Mouse (Mus musculus) hematopoietic stem cell, adult 5-6 weeks (primary cell): ENCODE measurements around the gene Plekho2. TPM values are rescaled to one million over a fixed set of nuclear protein-coding genes. Genes with fewer than 3 reads are reported as not detected.
A peak's percentile ranks its signal among the peaks of the same experiment; 100 is the strongest.

ENCODE experiments used
- ATAC-seq, 2 experiments: fragments of 125-278 bp in 1 of 2; replicated peaks in 1 of 2; 2 replicates each; pipeline ENCODE4 v1.8.0; 2016 to 2017; ENCODE audit warnings: inconsistent platforms in 2 of 2, mild to moderate bottlenecking in 2 of 2, moderate number of reproducible peaks in 2 of 2, low read depth in 1 of 2, moderate TSS enrichment in 1 of 2; ENCODE audit not compliant: low FRiP score in 2 of 2, poor library complexity in 2 of 2, severe bottlenecking in 2 of 2, insufficient read depth in 1 of 2, low TSS enrichment in 1 of 2
- total RNA-seq: library from RNA; stranded (forward); fragments of 172-1452, 232-1000 nt; gene quantifications from 2 replicates; pipeline ENCODE4 v1.2.3, GENCODE M21; 2017

Gene Plekho2
- total RNA-seq, result 41.1 and 42.4 TPM in 2 replicates

DNA sequence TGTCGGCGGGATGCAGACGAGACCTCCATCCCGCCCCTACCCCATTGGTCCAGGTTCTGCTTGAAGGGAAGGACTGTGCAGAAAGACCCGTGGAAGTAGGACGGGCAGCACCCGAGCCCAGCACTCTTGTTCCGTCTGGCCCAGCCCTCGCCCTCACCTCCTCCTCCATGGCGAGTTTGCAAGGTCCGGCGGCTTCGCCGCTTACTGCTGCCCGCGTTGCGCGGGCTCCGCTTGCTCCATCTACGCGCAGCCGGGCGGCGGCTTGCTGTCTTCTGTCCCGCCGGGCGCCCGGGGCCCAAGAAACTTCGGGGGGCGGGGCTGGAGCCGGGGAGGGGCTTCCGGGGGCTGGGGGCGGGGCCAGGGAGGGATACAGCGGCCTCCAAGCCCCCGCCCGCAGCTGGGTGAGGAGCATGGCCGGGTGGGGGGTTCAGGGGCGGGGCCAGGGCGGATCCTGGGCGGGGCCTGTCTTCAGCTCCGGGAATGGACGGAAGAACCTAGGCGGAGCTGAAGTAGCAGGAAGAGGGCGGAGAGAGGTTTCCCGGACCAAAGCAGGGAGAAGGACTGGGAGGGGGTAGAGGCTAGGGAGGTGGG lies at the start of gene Plekho2:
Gene Plekho2 (minus strand): TSS at position 260 of the 591 bp plus-strand sequence.
- ATAC-seq, result peak; percentile 64 to 65

DNA sequence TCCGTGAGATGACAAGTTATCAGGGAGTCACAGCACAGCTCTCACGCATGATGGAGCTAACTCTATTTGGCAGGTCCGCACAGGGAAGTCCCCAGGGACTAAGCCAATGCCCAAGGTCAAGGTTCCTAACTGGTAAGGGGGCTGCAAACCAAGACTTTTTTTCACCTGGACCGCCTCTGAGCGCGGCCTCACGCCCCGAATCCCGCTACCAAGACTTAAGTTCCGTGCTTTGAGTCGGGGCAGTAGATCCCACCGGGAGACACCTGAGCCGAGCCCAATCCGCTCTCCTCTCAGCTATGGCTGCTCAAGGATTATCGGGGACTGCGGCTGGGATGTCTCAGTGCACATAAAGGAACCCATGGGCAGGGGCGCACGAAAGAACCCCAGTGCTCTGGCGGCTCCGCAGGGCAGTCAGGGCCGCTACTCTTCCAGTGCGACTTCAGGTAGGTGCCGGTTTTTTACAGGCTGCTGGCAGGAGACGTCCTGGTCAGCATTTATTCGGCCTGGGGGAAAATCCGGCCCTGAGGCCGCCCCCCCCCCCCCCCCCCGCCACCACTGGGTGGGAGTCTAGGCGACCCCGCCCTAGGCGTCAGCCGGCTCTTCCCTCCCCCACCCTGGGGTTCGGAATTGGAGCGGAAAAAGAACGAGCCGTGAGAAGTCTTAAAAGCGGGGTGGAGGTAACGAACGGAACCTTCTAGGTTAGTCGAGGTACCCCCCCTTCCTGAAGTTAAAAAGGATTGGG lies 49.4 kb upstream of the Plekho2 start, which contains the start of gene Rbpms2:
Gene Rbpms2 (plus strand): TSS at position 624 of the 742 bp plus-strand sequence.
- no peak for ATAC-seq

DNA sequence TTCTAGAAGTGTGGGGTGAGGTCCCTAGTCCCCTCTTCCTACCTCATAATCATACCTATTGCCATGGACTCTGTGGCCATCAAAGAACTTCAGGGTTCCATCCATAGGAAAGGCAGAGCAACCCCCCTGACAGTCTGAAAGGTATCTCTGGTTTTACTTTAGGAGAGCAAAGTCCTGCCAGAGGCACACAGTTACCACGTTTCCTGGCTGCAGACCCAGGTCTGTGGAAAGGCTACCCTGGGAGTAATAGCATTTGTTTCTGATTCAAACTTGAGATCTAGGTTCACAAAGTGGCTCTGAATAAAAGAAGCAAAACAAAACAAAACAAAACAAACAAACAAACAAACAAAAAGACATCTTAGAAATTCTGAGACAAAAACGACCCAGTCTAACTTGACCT lies 44.4 kb upstream of the Plekho2 start:
- ATAC-seq, result no peak

DNA sequence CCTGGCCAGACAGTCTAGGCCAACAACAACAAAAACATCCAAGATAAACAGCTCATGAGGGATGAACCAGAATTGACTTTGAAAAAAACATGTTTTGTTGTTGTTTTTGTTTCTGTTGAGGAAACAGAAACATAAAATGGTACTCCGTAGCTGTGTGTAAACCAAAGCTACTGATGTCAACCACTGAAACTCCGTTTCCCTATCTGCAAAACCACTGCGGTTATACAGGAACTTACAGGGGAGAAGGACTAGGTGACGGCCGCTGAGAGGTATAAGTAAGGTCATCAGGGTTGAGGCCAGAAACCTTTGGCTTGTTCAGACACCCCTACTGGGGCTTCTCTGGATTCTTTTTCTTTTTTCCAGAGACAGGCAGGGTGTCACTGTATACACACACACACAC lies 43.0 kb upstream of the Plekho2 start:
- ATAC-seq, result peak in 1 of 2 experiments; percentile 39; a peak in 1 of 4 replicates

DNA sequence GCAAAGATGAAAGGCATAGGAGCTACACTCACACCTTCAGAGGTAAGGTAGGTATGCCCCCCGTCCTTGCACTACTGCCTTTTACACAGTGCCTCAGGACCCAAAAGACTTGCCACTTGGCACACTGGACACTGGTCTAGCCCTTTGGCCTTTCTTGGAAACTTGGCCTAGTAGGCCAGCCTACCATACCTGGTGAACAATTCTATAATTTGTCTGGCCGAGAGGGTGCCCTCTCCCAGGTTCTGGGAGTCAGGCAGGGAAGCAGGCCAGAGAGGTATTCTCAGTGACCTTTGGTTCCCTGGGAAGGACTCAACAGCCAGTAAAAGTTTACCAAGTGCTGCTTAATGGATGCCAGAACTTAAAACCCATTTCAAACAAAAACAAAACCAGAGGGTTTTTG lies 41.8 kb upstream of the Plekho2 start:
- ATAC-seq, result no peak

DNA sequence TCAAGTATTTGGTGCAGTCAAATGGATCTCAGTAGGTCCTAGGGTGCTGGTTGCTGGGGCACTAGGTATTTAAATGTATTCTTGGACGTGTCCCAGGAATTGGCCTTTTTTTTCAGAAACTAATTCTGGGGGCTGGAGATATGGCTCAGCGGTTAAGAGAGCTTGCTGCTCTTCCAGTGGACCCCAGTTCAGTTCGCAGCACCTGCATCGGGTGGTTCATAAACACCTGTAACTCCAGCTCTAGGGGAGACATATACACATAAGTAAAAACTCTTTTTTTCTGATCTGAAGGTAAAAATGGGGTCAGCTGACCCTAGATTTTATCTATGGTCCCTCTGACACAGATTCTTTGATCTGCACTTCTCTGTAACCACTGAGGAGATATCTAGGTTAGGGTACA lies 41.4 kb upstream of the Plekho2 start:
- ATAC-seq, result no peak

DNA sequence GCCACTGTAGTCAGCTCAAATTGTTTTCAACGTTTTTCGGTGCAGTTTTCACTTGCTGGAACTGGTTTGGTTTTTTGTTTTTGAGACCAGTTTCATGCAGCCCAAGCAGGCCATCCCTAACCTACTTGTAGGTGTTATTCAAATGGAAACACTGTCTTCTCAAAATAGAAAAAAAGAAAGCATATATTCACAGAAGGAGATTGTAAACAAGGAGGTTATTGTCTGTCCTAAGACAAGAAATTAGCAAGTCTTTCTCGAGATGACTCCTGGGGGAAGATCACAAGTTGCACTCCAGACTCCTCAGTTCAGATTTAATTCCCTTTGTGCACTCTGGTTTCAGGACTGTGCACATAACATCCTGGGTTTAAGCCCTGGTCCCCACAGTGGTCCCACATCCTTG lies 39.5 kb upstream of the Plekho2 start:
- no peak for ATAC-seq

DNA sequence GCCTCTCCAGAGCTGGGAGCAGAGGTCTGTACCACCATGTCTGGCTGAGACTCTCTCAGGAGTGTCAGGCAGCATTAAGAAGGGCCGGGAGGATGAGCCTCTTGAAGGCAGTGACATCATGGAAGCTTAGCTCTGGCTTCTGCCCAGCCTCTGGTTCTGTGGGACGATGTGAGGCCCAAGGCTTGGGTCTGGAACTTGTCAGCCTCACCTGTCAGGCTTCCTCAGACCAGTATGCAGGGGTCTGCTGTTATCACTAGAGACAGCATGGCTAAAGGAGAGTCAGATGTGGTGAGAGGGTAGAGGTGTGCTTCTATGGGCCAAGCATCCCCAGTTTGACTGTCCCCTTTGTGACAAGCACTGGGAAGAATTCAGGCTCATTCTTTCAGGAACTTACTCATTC lies 33.3 kb upstream of the Plekho2 start:
- ATAC-seq, result no peak

DNA sequence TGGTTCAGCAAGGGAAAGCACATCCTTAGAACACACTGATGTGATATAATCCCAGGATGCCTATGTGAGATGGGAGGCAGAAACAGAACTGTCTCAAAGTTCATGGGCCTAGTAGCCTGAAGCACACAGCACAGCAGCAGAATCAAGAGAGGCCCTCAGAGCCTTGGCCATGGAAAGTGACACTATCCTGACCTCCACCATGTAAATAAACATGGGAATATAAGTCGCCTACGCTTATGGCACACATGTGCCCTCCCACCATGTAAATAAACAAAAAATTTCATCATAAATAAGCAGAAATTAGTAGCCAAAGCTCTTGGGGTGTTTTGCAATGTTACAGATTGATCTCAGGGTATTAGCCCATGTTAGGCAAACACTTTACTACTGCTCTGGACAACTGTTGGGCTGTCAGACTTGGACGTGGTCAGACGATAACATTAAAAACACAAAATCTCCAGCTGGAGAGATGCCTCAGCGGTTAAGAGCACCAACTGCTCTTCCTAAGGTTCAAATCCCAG lies 32.2 kb upstream of the Plekho2 start:
- ATAC-seq, result no peak

DNA sequence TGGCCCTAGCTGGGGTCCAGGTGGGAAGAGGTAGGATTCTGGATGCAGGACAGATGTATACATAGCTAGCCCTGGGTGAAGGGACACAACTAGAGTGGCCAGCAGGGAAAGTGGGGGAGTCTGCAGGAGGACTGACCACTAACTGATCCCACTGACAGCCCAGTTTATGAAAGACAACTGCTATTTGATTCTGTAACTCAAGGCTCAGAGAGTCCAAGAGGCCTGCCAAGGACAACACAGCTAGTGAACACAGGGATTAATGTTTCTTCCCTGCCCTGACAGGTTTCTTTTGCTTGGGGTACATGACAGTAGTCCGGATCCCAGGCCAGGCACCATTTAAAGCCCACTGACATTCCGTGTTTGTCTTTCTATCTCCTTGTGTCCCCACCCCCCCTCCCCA lies 27.3 kb upstream of the Plekho2 start:
- ATAC-seq, result no peak

DNA sequence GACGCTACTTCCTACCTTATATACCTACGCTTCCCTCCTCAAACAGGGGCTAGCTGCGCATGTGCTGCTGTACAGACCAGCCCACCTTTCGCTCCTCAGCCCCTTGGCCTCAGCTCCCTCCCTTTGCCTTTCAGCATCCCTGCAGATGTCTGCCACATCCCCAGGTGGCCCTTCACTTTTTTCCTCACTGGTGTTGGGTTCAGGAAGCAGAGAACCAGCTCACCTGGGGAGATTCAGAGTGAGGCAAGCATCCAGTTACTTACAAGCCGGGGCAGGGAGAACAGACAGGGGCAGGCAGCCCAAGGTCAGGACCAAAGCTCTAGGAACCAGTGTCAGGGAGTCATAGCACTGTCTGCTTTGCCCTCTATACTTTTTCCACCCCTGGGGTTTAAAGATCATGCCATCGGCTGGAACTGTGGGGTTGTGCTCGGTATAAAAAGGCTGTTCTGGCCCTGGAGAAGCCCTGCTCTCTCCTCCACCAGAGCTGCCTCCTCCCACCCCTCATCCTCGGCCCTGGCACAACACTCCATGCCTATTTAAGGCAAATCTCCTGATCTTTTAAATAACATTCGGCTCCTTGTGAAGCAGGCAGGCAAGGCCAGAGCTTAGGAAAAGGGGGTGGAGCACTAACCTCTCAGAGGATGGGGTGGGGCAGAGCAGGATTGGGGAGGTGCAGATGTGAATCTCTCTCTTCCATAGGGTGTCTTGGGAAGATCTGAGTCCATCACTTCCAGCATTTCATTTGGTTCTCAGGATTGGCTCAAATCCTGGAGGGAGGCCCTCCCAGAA lies 26.7 kb upstream of the Plekho2 start:
- no peak for ATAC-seq

DNA sequence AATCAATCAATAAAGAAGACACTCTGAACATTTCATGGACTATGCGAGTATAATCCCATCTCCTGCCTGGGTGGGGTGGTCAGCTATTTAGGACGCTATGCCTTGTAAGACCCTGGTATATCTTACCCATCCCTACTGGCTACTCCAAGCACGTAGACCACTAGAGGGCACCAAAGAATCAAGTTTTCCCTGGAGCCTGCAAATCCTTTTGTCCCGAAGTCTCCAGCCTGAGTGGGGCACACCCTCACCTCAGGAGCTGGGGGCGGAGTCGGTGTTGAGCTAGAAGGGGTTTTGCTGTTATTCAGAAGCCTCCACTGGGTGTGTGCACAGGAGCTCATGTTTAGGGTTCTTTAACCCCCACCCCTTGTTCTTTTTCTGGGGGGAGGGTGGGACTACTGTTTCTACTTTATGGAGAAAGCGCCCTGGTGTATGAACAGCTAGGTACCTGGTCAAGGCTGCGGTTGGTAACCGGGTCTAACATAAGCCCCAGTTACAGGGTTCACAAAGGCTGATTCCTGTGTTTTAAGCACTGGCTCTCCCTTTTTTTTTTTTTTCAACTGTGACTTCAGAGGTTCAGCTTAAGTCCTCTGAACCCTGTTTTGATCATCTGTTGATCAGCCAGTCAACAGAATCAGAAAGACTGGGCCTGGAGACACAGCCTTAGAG lies 25.8 kb upstream of the Plekho2 start:
- ATAC-seq, result peak; percentile 84 to 86

DNA sequence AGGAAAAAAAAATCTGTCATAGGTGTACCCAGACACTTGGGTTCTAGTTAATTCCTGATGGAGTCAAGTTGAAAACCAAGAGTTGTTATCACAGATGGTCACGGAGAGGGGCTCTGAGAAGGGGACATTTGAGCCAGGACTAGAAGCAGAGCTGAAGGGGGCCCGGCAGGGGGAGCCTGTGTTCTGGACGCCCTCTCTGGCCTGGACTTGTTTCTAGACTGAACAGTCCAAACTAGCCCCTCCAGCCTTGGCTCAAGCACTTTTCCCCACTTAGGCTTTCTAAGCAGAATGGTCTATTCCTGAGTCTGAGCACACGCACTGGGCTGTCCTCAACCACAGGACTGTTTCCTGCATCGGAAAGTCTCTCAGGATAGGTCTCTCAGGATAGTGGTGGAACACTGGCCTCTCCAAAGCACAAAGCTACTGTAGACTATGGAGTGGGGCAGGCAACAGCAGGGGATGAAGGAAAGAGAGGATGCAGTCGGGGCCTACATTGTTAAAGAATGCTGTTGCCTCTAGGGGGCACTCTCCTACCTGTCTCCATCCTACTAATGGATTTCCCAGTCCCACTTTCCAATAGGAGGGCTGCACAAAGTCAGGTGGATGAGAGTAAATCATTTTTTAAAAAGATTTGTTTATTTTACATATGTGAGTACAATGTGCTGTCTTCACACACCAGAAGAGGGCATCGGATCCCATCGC lies 23.7 kb upstream of the Plekho2 start:
- ATAC-seq, result no peak

DNA sequence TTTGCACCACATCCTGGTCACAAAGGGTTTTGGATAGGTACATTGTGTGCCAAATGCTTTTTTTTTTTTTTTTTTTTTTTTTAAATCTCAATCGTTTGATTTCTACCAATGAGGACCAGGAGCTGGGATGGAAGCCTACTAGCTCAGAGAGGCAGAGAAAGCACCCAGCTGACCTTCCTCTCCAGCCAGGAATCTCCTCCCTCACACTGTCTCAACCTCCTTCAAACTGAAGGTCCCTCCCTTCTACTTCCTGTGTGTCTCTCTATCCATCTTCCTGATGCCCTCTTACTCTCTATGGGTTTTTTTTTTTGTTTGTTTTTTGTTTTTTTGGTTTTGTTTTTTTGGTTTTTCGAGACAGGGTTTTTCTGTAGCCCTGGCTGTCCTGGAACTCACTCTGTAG lies 21.1 kb upstream of the Plekho2 start:
- ATAC-seq, result no peak

DNA sequence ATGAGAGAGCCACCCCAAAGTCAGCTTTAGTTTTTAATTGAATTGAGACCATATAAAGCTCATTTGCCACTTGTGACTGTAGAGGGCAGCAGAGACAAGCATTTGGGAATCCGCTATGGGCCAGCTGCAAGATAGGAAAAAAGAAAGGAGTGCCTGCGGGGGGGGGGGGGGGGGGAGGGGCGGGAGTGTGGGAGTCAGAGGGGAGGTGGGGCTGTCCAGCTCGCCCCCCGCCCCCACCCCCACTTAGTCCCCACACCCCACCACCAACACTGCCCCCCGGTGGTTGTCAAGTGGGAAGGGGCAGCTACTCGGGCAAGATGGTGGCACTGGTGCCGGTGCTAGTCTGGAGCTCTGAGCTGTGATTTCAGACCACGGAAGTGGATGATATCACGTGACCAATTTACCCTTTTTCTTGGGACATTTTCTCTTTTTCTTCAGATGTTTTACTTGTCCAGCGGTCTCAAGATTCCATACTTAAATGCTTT lies 19.0 kb upstream of the Plekho2 start:
- ATAC-seq, result no peak

DNA sequence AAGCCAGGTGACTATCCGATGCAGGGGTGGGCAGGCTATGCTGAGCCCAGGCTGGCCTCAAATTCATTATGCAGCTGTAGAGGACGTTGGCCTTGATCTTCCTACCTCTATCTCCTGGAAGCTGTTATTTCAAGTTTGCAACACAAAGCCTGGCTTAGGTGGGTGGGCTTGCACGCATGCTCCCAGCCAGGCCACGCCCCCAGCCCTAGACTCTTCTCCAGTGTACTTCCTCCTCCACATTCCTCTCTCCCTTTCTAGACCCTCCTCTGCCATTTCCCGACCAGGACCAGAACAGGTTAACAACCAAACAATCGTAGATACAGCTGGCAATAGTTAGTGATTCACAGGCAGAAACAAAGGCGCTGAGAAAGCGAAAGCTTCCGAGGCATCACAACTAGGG lies 13.8 kb upstream of the Plekho2 start:
- no peak for ATAC-seq

DNA sequence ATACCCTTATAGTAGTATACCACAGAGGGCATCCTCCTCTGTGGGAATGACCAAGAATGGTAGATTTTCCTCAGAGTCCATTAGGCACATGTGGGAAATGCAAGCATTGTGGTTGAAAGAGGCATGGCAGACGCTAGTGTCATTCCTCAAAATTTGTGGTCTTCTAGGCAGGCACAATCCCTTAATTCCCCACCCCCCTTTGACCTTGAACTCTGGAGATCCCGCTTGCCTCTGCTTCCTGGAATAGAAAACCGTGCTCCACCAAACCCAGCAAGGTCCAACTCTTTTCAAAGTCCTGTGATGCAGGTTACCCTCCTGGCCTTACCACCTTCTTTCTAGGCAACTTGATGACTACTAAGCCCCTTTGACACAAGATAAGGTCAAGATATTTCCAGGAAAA lies 12.9 kb upstream of the Plekho2 start:
- no peak for ATAC-seq
